Mouse (Mus musculus) midbrain, embryonic 10.5 days (tissue): Measurements from ENCODE around the gene Ccdc155. TPM values are rescaled to one million over a fixed set of nuclear protein-coding genes. Genes with fewer than 3 reads are reported as not detected.
"Not testable (repeated sequence)": the region's sequence is repeated elsewhere in the genome, so short reads cannot be mapped to it uniquely, and the experiment has no call there.

ENCODE experiments used
- DNase-seq: peaks from one replicate; pipeline ENCODE4 v3.0.0-alpha.2; 2017; ENCODE audit warnings: low spot score
- H3K27ac ChIP-seq: fragments of 300-500 bp; sonication (generic); replicated peaks from 2 replicates; pipeline ENCODE4 v1.5.1; 2016; ENCODE audit warnings: mild to moderate bottlenecking
- H3K27me3 ChIP-seq: fragments of 300-500 bp; sonication (generic); 2 replicates; pipeline ENCODE4 v1.6.1; 2016; ENCODE audit warnings: low read depth, mild to moderate bottlenecking; ENCODE audit not compliant: poor library complexity, severe bottlenecking
- H3K36me3 ChIP-seq: fragments of 300-500 bp; sonication (generic); 2 replicates; pipeline ENCODE4 v1.6.1; 2016; ENCODE audit warnings: mild to moderate bottlenecking, moderate library complexity
- H3K4me1 ChIP-seq: fragments of 300-500 bp; sonication (generic); 2 replicates; pipeline ENCODE4 v1.6.1; 2016
- H3K4me3 ChIP-seq: fragments of 300-500 bp; sonication (generic); 2 replicates; pipeline ENCODE4 v1.5.1; 2016; ENCODE audit warnings: mild to moderate bottlenecking, moderate library complexity
- H3K9me3 ChIP-seq: fragments of 300-500 bp; sonication (generic); replicated peaks from 2 replicates; pipeline ENCODE4 v1.6.1; 2016; ENCODE audit warnings: mild to moderate bottlenecking
- WGBS: fragments of 180-500 bp; shearing (Covaris S2); methylation state at CpG from one replicate; pipeline ENCODE4 v1.1.7; 2016; 5-methylcytosine and 5-hydroxymethylcytosine counted together
- polyA plus RNA-seq: library from polyadenylated mRNA; unstranded; fragments of >200 nt; fragmentation: Nextera tagmentation; extraction: Ambion mirVana; gene quantifications from 2 replicates; pipeline ENCODE4 v1.2.1, GENCODE M21; 2016

Ccdc155 gene
- polyA plus RNA-seq, 1 experiment from 2014 or later, result 0.73 TPM

DNA sequence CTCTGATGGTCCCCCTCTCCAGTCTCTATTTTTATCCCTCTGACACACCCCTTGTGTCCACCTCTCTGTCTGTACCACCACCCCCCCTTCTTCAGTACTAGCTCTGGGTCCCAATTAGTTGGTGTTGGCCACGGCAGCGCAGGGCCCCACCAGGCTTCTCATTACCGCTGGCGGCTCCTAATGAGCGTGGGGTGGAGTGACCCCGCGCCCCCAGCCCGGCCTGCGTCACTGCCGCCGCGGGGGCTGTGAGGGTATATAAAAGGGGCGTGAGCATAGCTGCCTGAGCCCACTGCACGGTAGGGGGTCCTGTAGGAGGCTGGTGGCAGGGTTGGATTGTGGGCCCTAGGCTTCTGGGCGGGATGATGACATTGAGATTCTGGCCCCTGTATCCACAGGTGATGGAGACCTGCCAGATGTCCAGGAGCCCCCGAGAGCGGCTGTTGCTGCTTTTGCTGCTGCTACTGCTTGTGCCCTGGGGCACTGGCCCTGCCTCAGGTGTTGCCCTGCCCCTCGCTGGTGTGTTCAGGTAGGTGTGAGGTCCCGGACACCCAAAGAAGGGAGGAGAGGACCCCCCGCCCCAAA lies 23.7 kb downstream of the Ccdc155 start, which contains the start of gene Pth2:
Gene Pth2, plus strand, starts transcription at position 100 of the 582 bp plus-strand sequence.
- peaks cover 31% of the 10 kb centered on the region for H3K4me1 ChIP-seq
- H3K27ac ChIP-seq, result no peak within 1 kb of the TSS
- 25% methylated on average over 20 of the region's 20 CpGs for WGBS
- peak within 1 kb of the TSS; percentile 45 for H3K4me3 ChIP-seq
- DNase-seq, result no peak
- H3K27me3 ChIP-seq, result peaks cover 100% of the 10 kb centered on the region
- H3K36me3 ChIP-seq, result no peaks in the 10 kb centered on the region
- no peaks in the 10 kb centered on the region for H3K9me3 ChIP-seq

DNA sequence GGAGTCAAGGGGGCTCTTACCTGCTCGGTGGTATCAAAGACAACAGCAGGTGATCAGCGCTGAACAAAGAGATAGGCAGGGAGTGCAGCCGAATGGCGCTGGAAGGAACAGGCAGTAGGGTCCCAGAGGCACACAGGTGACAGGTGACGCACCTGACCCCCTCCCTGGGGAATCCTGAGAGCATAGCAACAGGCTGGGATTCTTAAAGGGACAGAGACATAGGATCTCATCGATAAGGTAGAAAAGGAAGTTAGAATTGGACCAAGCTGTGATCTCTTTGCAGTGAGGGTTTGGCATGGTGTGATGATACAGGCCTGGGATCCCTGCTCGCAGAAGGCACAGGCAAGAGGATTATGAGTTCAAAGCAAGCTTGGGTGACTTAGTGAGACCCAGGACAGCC lies 25.2 kb downstream of the Ccdc155 start, which contains the start of gene Gfy:
Gene Gfy, minus strand, starts transcription at position 101 of the 400 bp plus-strand sequence.
- H3K27ac ChIP-seq, result no peak within 1 kb of the TSS
- no peak for DNase-seq
- H3K4me1 ChIP-seq, result peaks cover 46% of the 10 kb centered on the region
- no peaks in the 10 kb centered on the region for H3K36me3 ChIP-seq
- no peak within 1 kb of the TSS for H3K4me3 ChIP-seq
- no peaks in the 10 kb centered on the region for H3K9me3 ChIP-seq
- peaks cover 100% of the 10 kb centered on the region for H3K27me3 ChIP-seq
- WGBS, result 33% methylated on average over 7 of the region's 7 CpGs

DNA sequence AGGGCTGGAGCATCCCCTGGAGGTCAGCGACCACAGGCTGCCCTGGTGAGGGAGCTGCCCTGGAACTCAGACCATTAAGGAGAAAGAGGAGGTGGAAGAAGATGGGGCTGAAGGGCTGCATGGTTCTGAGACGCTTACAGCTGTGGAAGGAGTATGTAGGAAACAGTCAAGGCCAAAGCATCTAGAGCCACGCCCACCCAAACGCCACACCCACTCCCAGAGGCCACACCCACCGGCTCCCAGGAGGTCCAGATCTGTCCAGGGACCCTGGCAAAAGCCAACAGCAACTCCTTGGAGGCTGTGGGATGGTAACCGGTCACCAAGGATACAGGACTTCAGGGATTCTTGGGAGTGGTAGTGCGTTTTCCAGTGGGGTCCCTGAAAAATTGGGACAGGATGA lies 26.1 kb downstream of the Ccdc155 start:
- no peak for DNase-seq
- Histone ChIP-seq H3K9me3 (no peaks in the 10 kb centered on the region), H3K4me1 (peaks cover 48% of the 10 kb centered on the region), H3K4me3 (no peak overlapping the region), H3K27me3 (peaks cover 99% of the 10 kb centered on the region), H3K36me3 (no peaks in the 10 kb centered on the region), H3K27ac (no peak overlapping the region)
- WGBS, result 21% methylated on average over 7 of the region's 7 CpGs

DNA sequence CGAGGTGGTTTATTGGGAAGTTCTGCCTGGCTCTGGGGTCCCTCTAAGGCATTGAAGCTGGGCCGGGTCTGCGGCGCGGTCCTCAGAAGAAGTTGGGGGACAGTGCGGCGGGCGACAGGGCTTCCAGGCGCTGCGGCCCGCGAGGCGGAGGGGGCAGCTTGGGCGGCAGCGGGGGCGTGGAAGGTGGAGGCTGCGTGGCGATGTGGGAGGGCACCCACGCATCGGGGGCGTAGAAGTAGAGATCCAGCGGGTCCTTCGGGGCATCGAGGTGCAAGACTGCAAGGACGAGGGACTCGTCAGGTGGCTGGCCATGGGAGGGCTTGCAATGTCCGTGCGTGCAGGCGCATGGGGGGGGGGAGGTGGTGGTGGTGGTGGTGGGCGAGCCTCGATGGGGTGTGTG lies 28.3 kb downstream of the Ccdc155 start:
- Histone ChIP-seq H3K4me1 (peaks cover 32% of the 10 kb centered on the region), H3K36me3 (no peaks in the 10 kb centered on the region), H3K9me3 (peaks cover 9% of the 10 kb centered on the region; the same call in 1 of the 2 replicates), H3K4me3 (peak overlapping the region; percentile 44), H3K27me3 (peaks cover 97% of the 10 kb centered on the region), H3K27ac (0 out of 2 replicates have a peak overlapping the region, but pooled peaks have one; percentile 13)
- DNase-seq, result no peak
- under 1% methylated on average over 29 of the region's 31 CpGs for whole genome bisulfite sequencing

DNA sequence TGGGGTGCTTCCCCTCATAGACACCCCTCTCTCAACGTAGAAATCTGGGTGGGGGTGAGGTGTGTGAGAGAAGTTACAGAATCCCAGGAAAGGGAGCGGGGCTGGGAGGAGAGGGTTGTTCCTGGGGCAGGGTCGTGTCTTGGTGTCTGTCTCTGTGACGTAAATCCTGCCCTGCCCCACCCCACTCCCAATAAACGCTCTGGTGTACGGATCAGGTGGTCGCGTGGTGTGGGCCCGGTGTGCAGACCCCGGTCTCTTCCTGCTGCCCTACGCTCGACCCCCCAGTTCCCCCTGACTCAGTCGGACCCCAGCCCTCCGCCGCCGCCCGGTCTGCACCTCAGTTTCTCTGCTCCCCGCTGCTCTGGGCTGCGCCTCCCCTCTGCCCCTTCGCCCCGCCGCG lies 28.8 kb downstream of the Ccdc155 start:
- Histone ChIP-seq H3K4me1 (peaks cover 27% of the 10 kb centered on the region), H3K4me3 (peak overlapping the region; percentile 44), H3K27me3 (peaks cover 97% of the 10 kb centered on the region), H3K9me3 (peaks cover 11% of the 10 kb centered on the region), H3K27ac (0 out of 2 replicates have a peak overlapping the region, but pooled peaks have one; percentile 13), H3K36me3 (no peaks in the 10 kb centered on the region)
- no peak for DNase-seq
- under 1% methylated on average over 23 of the region's 23 CpGs for WGBS

DNA sequence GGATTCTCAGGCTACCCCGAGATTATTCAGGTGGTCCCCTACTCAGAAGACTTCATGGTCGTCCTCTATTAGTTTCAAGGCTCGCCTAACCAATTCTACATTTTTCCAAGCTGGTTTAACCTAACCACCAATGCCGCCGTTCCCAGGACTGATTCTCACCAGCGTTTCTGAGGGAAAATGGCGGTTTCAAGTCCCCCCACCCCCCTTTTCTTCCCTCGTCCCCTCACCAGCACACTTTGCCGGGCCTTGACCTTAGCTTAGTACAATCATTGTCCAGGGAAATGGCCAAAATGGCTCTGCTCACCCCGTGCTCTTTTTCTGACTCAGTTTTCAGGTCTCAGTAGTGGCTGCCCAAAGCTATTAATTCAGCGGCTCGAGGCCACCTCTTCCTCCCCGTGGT lies 29.3 kb downstream of the Ccdc155 start:
- peaks cover 97% of the 10 kb centered on the region for H3K27me3 ChIP-seq
- no peaks in the 10 kb centered on the region for H3K36me3 ChIP-seq
- DNase-seq, result no peak
- H3K4me3 ChIP-seq, result peak overlapping the region; percentile 44; the same call in 1 of the 2 replicates
- peaks cover 16% of the 10 kb centered on the region for H3K9me3 ChIP-seq
- peaks cover 24% of the 10 kb centered on the region for H3K4me1 ChIP-seq
- WGBS, result 4% methylated on average over 13 of the region's 13 CpGs
- H3K27ac ChIP-seq, result no peak overlapping the region

DNA sequence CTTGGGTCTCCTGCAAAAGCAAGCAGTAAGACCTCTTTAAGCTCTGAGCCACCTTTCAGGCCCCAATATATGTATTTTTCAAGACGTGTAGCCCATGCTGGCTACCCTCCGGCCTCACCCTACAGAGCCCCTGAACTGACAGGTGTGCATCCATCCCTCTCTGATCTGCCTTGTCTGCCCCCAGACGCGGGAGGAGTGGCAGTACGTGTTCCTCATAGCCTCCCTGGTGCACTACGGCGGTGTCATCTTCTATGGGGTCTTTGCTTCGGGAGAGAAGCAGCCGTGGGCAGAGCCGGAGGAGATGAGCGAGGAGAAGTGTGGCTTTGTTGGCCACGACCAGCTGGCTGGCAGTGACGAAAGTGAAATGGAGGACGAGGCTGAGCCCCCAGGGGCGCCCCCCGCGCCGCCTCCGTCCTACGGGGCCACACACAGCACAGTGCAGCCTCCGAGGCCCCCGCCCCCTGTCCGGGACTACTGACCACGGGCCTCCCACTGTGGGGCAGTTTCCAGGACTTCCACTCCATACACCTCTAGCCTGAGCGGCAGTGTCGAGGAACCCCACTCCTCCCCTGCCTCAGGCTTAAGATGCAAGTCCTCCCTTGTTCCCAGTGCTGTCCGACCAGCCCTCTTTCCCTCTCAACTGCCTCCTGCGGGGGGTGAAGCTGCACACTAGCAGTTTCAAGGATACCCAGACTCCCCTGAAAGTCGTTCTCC lies 30.0 kb downstream of the Ccdc155 start:
- Histone ChIP-seq H3K36me3 (no peaks in the 10 kb centered on the region), H3K4me3 (peak overlapping the region; percentile 43), H3K27me3 (peaks cover 97% of the 10 kb centered on the region), H3K4me1 (peaks cover 24% of the 10 kb centered on the region), H3K9me3 (peaks cover 23% of the 10 kb centered on the region), H3K27ac (no peak overlapping the region)
- peak; percentile 51 for DNase-seq
- 3% methylated on average over 29 of the region's 29 CpGs for WGBS

DNA sequence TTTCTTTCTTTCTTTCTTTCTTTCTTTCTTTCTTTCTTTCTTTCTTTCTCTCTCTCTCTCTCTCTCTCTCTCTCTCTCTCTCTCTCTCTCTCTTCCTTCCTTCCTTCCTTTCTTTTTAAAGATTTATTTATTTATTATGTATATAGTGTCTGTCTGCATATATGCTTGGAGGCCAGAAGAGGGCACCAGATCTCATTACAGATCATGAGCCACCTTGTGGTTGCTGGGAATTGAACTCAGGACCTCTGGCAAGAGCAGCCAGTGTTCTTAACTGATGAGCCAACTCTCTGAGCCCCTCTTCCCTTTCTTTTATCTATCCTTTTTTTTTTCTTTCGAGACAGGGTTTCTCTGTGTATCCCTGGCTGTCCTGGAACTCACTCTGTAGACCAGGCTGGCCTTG lies 30.9 kb downstream of the Ccdc155 start:
- Histone ChIP-seq H3K4me1 (peaks cover 24% of the 10 kb centered on the region), H3K9me3 (peaks cover 32% of the 10 kb centered on the region)
- 63% methylated on average over 1 of the region's 1 CpGs for WGBS

DNA sequence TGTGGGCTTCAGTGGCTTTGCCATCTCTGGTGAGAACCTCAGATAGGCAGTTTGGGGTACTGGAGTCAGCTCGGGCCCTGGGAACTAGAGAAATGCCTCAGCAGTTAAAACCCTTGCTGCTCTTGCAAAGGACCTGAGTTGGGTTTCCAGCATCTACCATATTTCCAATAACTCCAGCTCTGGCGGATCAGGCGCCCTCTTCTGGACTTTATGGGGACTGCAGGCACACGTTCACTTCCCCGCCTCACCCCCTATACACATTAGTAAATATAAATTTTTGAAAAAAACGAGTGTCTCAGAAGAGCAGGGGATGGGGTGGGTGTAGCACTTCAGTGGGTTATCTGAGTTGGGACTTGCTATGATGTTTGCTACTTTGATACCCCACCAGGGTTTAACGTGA lies 31.7 kb downstream of the Ccdc155 start:
- DNase-seq, result no peak
- Histone ChIP-seq H3K36me3 (no peaks in the 10 kb centered on the region), H3K4me3 (no peak overlapping the region), H3K27me3 (peaks cover 97% of the 10 kb centered on the region), H3K27ac (no peak overlapping the region), H3K9me3 (peaks cover 34% of the 10 kb centered on the region), H3K4me1 (peaks cover 31% of the 10 kb centered on the region)
- 58% methylated on average over 7 of the region's 7 CpGs for WGBS

More for the DNA sequence above, 30.9 kb downstream of the Ccdc155 start:
- H3K36me3 ChIP-seq, H3K27ac ChIP-seq, H3K4me3 ChIP-seq, DNase-seq: not testable (repeated sequence)
- H3K27me3 ChIP-seq, result peaks cover 97% of the 10 kb centered on the region

DNA sequence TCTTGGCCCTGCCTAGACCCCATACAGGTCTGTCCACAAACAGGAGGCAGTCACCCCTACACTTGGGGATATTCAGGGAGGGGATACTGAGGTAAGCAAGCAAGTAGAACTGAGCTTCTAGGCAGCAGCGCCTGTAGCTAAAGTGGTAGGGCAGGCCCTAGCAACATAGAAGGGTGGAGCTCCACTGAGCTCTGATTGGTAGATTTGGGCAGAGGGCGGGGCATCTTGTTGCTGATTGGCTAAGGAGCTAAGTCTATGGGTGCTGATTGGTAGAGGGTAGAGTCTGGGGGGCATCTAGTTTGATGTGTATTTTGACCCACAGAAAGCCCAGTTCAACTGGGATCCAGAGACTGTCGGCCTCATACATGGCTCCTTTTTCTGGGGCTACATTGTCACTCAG lies 35.2 kb downstream of the Ccdc155 start:
- WGBS, result 92% methylated on average over 3 of the region's 3 CpGs
- no peak overlapping the region for H3K27ac ChIP-seq
- peaks cover 97% of the 10 kb centered on the region for H3K27me3 ChIP-seq
- DNase-seq, result no peak
- H3K4me1 ChIP-seq, result peaks cover 15% of the 10 kb centered on the region
- no peaks in the 10 kb centered on the region for H3K36me3 ChIP-seq
- H3K9me3 ChIP-seq, result peaks cover 34% of the 10 kb centered on the region
- no peak overlapping the region for H3K4me3 ChIP-seq

DNA sequence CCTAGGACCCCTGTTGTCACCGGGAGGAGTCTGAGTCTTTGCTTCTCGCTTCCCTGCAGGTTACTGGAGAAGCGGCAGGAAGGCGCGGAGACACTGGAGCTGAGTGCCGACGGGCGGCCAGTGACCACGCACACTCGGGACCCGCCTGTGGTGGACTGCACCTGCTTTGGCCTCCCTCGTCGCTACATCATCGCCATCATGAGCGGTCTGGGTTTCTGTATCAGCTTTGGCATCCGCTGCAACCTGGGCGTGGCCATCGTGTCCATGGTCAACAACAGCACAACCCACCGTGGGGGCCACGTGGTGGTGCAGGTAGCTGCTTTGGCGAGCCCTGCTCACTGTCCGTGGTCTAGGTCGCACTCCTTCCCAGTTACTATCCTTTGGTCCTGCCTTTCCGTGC lies 36.0 kb downstream of the Ccdc155 start:
- Histone ChIP-seq H3K27ac (no peak overlapping the region), H3K4me3 (peak overlapping the region; percentile 31), H3K27me3 (peaks cover 97% of the 10 kb centered on the region), H3K36me3 (no peaks in the 10 kb centered on the region), H3K9me3 (peaks cover 34% of the 10 kb centered on the region), H3K4me1 (peaks cover 22% of the 10 kb centered on the region)
- no peak for DNase-seq
- 5% methylated on average over 24 of the region's 24 CpGs for WGBS

DNA sequence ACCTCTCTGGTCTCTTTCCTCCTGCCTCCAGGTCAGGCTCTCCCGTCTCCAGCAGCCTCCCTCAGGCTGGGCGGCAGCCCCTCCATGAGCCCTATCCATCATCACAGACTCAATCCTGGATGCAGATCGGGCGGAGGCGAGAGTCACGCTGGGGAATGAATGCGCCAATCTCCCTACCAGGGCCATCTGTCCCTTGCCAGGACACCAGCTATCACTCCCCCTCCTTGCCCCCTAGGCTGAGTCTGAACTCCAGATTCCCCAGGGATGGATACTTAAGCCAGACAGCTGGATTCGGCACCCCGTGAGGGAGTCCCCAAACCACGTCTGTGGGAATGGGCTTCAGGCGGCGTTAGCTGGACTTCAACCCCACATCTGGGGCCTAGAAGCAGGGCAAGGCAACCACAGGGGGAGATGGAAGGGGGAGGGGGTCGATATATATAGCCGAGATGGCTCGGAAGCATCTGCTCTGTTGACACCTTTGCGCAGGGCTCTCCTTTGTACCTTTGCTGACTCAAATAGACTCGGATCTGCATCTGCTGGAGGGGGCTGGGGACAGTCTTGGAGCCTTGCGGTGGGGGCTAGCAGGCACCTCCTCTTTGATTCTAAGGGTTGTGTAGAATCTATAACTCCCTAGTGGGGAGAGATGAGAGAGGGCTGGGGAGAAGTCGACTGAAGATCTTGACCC lies 36.8 kb downstream of the Ccdc155 start:
- Histone ChIP-seq H3K36me3 (no peaks in the 10 kb centered on the region), H3K4me1 (peaks cover 24% of the 10 kb centered on the region), H3K27ac (no peak overlapping the region), H3K9me3 (peaks cover 34% of the 10 kb centered on the region), H3K27me3 (peaks cover 98% of the 10 kb centered on the region), H3K4me3 (peak overlapping the region; percentile 31)
- WGBS, result 2% methylated on average over 19 of the region's 19 CpGs
- no peak for DNase-seq
